Mouse (Mus musculus) gastrocnemius, postnatal 4 days (tissue): ENCODE data around the gene Prkd2. TPM values are rescaled to one million over a fixed set of nuclear protein-coding genes. Genes with fewer than 3 reads are reported as not detected.

ENCODE experiments used
- DNase-seq, 2 experiments: peaks; one replicate each; pipeline ENCODE4 v3.0.0; 2021 to 2022; ENCODE audit warnings: low spot score in 2 of 2, mixed read lengths in 2 of 2
- total RNA-seq, 2 experiments: library from RNA; stranded (reverse); gene quantifications; 2 replicates each; pipeline ENCODE4 v1.2.3; 2021

Gene Prkd2
- total RNA-seq, 2 experiments from 2014 or later = 16.8 to 17.4 TPM

DNA sequence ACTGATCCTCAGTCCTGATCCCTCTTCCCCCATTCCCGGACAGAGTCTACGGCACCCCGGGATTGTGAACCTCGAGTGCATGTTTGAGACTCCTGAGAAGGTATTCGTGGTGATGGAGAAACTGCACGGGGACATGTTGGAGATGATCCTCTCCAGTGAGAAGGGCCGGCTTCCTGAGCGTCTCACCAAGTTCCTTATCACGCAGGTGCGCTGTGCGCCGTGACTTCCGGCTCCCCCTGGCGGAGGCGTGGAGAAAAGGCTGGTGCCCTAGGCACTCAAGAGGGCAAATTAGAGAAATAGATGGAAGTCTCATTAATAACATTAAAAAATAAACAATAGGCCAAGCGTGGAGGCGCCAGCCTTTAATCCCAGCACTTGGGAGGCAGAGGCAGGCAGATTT lies 15.6 kb downstream of the Prkd2 start:
- DNase-seq = no peak

DNA sequence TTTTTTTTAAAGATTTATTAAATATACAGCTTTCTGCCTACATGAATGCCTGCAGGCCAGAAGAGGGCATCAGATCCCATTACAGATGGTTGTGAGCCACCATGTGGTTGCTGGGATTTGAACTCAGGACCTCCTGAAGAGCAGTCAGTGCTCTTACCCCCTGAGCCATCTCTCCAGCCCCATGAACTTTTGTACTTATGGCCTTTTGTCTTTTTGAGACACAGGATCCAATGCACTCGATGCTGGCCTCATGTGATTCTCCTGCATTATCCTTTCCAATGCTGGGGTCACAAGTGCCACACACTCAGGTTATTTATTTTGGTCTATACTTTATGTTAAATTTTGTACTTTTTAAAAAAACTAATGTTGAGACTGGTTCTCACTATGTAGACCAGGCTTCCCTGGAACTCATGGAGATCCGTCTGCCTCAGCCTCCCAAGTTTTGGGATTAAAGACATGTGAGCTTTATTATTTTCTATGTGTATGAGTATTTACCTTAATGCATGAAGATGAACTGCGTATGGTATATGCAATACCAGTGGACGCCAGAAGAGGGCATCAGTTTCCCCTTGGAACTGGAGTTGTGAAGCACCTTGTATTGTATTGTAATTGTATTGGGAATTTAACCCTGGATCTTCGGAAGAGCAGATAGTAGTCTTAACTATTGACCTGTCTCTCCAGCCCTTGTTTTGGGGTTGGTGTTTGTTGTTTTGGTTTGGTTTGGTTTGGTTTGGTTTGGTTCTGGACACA lies 17.4 kb downstream of the Prkd2 start:
- DNase-seq = no peak

- DNase-seq = no peak
Measured at GRCm38 (mm10) chr7:16867488-16867887, 24.8 kb downstream of the Prkd2 start.

DNA sequence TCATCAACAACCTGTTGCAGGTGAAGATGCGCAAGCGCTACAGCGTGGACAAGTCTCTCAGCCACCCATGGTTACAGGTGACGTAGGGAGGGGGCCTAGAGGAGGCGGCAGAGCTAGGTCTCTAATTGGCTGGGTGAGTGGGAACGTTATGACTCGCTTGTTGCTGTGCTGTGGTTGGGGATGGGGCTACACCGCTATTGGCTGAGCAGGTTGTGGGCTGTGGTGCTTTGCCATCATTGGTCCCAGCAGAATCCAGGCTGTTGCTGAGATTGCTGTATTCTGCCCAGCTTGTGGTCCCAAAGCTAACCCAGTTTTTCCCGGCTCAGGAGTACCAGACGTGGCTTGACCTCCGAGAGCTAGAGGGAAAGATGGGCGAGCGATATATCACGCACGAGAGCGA lies 26.8 kb downstream of the Prkd2 start:
- DNase-seq = peak in 1 of 2 experiments; percentile 24

GRCm38 (mm10) chr7:16871600-16871999 lies 28.9 kb downstream of the Prkd2 start:
- peak in 1 of 2 experiments; percentile 6 for DNase-seq

- peak in 1 of 2 experiments; percentile 6 for DNase-seq
Measured at GRCm38 (mm10) chr7:16872478-16872877, 29.8 kb downstream of the Prkd2 start.

- no peak for DNase-seq
Measured at GRCm38 (mm10) chr7:16873392-16873791, 30.7 kb downstream of the Prkd2 start.

GRCm38 (mm10) chr7:16874190-16874589 lies 31.5 kb downstream of the Prkd2 start:
- DNase-seq = peak; percentile 82 to 84

DNA sequence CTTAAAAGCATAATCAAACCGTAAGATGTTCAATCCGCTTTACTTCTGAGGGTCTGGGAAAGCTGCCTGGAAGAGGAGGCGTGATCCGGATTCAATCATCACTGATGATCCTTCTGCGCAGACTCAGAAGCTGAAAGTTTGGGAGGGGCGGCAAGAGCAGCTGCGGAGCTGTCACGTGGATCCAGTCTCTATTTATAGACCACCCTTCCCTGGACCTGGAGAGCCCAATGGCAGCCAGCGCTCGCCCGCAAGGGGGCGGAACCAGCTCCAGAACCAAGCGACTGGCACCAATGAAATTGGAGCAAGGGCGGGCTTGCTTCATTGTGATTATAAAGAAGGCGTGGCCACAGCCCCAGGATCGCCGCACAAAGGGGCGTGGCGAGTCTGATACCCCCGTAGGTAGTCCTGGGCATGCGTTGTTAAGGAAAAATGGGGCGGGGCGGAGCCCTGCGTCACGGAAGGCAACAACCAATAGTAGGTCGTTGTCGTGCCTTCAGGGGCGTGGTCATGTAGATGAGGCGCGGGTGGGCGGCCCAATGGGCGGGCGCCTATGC lies 32.1 kb downstream of the Prkd2 start:
- peak; percentile 95 to 98 for DNase-seq

DNA sequence AGATGAGACGGTGACA lies 32.4 kb downstream of the Prkd2 start, which contains the start of gene Dact3:
Gene Dact3 (plus strand): TSS at position 8 of the 16 bp plus-strand sequence.
- no peak for DNase-seq

GRCm38 (mm10) chr7:16875326-16875725 lies 32.6 kb downstream of the Prkd2 start:
- DNase-seq = no peak

DNA sequence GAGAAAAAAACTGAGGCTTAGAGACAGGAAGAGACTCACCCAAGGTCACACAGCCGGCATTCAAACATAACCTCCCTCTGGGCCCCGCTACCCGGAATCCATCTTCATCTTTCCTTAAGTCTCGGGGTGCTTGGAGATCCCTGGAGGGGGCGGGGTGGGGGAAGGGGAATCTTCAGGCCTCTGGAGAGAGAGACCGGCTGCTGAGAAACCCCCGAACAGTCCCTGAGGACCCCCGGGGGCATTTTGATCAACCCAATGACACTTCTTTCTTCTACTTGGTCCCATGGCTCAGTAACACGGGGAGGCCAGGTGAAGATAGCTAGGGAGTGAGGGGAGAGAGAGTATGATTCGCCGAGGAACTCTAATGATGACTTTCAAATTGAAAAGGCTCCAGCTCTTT lies 33.3 kb downstream of the Prkd2 start:
- DNase-seq = no peak

- DNase-seq = peak in 1 of 2 experiments; percentile 43
Measured at GRCm38 (mm10) chr7:16876608-16877007, 33.9 kb downstream of the Prkd2 start.

DNA sequence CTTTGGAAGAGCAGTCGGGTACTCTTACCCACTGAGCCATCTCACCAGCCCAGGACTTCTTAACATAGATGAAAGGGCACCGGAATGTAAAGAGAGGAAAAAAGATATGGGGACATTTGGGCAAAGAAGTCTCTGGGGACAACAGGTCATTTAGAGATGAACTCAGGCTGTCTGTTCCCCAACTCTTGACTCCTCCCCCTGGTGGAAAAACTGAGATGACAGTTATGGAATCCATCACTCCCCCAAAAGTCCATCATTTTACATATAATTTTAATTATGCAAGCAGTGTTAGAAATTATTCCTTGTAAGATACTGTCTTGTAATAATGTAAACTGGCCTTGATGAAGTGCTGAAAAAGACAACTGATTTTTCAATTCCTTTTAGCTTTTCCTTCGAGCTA lies 35.0 kb downstream of the Prkd2 start:
- no peak for DNase-seq

GRCm38 (mm10) chr7:16879796-16880547 lies 37.3 kb downstream of the Prkd2 start:
- peak in 1 of 2 experiments; percentile 49 for DNase-seq

GRCm38 (mm10) chr7:16880615-16881014 lies 37.9 kb downstream of the Prkd2 start:
- no peak for DNase-seq

DNA sequence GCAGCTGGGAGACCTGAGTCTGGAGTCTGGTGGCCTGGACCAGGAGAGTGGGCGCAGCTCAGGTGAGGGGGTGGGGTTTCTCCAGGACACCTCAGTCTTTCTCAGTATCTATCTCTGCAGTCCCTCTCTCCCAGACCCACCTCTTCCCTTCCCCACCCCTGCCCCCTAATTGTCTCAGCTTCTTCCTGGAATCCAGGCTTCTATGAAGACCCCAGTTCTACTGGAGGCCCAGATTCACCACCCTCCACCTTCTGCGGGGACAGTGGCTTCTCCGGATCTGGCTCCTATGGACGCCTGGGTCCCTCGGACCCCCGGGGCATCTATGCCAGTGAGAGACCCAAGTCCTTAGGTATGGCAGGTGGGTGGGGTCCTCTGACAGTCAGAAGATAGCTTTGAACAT lies 40.5 kb downstream of the Prkd2 start:
- DNase-seq = no peak

GRCm38 (mm10) chr7:16884334-16884733 lies 41.6 kb downstream of the Prkd2 start:
- DNase-seq = no peak

DNA sequence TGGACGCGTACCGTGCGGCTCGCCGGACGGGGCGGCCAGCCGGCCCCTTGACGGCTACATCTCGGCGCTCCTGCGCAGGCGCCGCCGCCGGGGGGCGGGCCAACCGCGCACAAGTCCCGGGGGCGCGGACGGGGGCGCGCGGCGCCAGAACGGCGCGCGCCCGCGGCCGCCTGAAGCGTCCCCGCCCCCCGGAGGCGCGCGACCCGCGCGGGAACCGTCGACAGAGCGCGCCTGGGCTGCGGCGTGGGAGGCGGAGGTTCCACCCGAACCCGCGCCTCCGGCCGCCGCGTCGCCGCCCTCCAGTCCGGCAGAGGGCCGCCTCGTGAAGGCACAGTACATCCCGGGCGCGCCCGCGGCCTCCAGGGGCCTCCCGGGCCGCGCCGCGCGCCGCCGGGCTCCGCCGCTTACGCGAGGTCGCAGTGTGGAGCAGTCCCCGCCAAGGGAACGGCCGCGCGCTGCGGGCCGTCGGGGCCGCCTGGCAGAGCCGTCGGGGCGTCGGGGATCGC lies 42.6 kb downstream of the Prkd2 start:
- DNase-seq = peak in 1 of 2 experiments; percentile 8

- peak in 1 of 2 experiments; percentile 7 for DNase-seq
Measured at GRCm38 (mm10) chr7:16885905-16886304, 43.2 kb downstream of the Prkd2 start.

DNA sequence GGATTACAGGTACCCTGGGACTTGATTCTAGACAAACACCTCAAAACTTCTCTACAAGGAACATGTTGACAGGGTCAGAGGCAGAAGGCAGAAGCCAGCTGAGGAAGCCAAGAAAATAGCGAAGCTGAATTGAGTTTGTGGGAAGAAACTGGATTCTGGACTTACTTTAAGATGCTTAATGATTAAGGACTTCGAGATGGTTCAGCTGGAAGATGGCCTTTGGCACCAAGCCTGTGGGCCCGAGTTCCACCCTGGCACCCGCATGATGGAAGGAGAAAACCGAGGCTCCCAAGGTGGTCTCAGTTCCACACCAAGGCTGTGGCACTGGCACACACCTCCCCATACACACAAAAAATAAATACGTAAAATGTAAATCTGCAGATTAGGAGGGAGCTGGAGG lies 47.8 kb downstream of the Prkd2 start:
- no peak for DNase-seq

DNA sequence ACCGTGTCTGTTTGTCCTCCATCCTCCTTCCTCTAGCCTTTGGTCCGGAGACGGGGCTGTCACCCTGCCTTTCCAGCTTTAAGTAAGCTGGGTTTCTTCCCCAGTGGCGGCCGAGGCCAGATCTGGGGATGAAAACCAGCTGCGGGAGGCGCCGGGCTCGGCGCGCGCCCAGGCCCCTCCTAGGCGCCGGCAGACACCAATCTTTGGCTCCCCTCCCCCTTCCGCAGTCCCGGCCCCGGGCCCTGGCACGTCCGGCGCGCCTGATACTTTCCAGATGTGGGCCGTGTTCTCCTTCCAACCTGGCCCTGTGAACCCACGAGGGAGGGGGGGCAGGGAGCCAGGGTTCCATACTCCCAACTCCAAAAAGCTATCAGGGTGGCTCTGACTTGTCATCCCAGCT lies 48.2 kb downstream of the Prkd2 start:
- peak; percentile 86 to 89 for DNase-seq
